7 mouse cellular contexts compared by ENCODE assay signal in the genomic region with DNA sequence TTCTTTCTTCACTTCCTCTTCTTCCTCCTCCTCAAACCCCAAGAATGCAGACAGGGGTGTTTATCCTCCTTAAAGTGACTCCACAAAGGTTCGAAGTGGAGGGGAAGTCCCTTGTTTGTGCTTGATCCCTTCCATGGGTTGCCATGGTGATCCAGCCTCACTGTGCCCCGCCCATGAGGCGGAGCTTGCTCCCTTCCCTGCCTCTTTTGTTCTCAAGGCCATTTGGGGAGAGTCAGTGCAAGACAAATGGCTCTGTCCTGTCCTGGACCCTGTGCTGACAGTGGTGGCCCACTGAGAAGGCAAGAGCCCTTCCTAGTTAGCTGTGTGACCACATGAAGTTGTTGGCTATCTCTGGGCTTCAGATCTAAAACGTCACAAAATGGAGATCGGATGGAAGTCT. TPM values are rescaled to one million over a fixed set of nuclear protein-coding genes. Genes with fewer than 3 reads are reported as not detected.
A peak's percentile ranks its signal among the peaks of the same experiment; 100 is the strongest.
DNase-seq lines count a peak whose midpoint lies in the region; ATAC-seq and TF ChIP-seq lines count a peak whose summit lies in the region.

No protein-coding gene starts in this region.

- H3K4me2 ChIP-seq in forebrain, embryonic 16.5 days (ENCODE audit: low read length), result peak overlapping the region; percentile 66
- peak overlapping the region; percentile 52 for H3K4me2 ChIP-seq in hindbrain, embryonic 16.5 days (ENCODE audit: low read length)
- H3K4me2 ChIP-seq in liver, embryonic 14.5 days (ENCODE audit: low read depth), result no peak overlapping the region

- peaks cover 59% of the 10 kb centered on the region for H3K4me1 ChIP-seq in forebrain, embryonic 16.5 days (replicated peaks; ENCODE audit: control insufficient read depth, insufficient read depth, low read length)
- H3K4me1 ChIP-seq in hindbrain, embryonic 16.5 days (ENCODE audit: control insufficient read depth, insufficient read depth, low read depth, low read length), result peaks cover 61% of the 10 kb centered on the region
- H3K4me1 ChIP-seq in liver, embryonic 14.5 days (replicated peaks; ENCODE audit: control insufficient read depth in 2 of 2, insufficient read depth in 2 of 2, low read length in 1 of 2), result peaks cover 18 to 51% of the 10 kb centered on the region in 2 experiments

- no peak for TF ChIP-seq CTCF in liver, embryonic 14.5 days (IDR thresholded peaks at IDR 0.05; ENCODE audit: low read depth)

- peak overlapping the region; percentile 76 for H3K27ac ChIP-seq in forebrain, embryonic 16.5 days (ENCODE audit: low read length)
- H3K27ac ChIP-seq in hindbrain, embryonic 16.5 days (ENCODE audit: low read depth, low read length), result peak overlapping the region; percentile 73
- H3K27ac ChIP-seq in liver, embryonic 14.5 days, result peak overlapping the region; percentile 34

- ATAC-seq in forebrain, embryonic 16.5 days, result peak; percentile 32
- ATAC-seq in hindbrain, embryonic 16.5 days, result peak; percentile 24; the same call in 1 of the 2 replicates
- ATAC-seq in liver, embryonic 14.5 days (ENCODE audit: insufficient read depth), result peak; percentile 14; the same call in 1 of the 2 replicates

- H3K9me3 ChIP-seq in forebrain, embryonic 16.5 days (ENCODE audit: control insufficient read depth, low read length), result no peaks in the 10 kb centered on the region
- H3K9me3 ChIP-seq in hindbrain, embryonic 16.5 days (ENCODE audit: control insufficient read depth, low read length), result no peaks in the 10 kb centered on the region
- no peaks in the 10 kb centered on the region for H3K9me3 ChIP-seq in liver, embryonic 14.5 days (ENCODE audit: control insufficient read depth, low read length)

- no peak overlapping the region; the same call in 1 of the 2 replicates for H3K4me3 ChIP-seq in forebrain, embryonic 16.5 days (replicated peaks; ENCODE audit: low read length)
- no peak overlapping the region for H3K4me3 ChIP-seq in hindbrain, embryonic 16.5 days (ENCODE audit: low read length)
- H3K4me3 ChIP-seq in liver, embryonic 14.5 days (ENCODE audit: insufficient read depth in 1 of 2, low read depth in 2 of 2, low read length in 2 of 2), result no peak overlapping the region

- H3K27me3 ChIP-seq in forebrain, embryonic 16.5 days (replicated peaks; ENCODE audit: control insufficient read depth, insufficient read depth, low read length), result no peaks in the 10 kb centered on the region
- no peaks in the 10 kb centered on the region for H3K27me3 ChIP-seq in hindbrain, embryonic 16.5 days (replicated peaks; ENCODE audit: control insufficient read depth, insufficient read depth, low read length)
- H3K27me3 ChIP-seq in liver, embryonic 14.5 days (ENCODE audit: control insufficient read depth, insufficient read depth, low read length), result no peaks in the 10 kb centered on the region

- H3K9ac ChIP-seq in forebrain, embryonic 16.5 days (replicated peaks; ENCODE audit: low read depth, low read length), result peak overlapping the region; percentile 7; the same call in 1 of the 2 replicates
- H3K9ac ChIP-seq in hindbrain, embryonic 16.5 days (ENCODE audit: low read depth, low read length), result no peak overlapping the region; the same call in 1 of the 2 replicates
- H3K9ac ChIP-seq in liver, embryonic 14.5 days (replicated peaks), result no peak overlapping the region

- WGBS in forebrain, embryonic 16.5 days, result 15% methylated on average over 5 of the region's 5 CpGs
- WGBS in hindbrain, embryonic 16.5 days, result 10% methylated on average over 5 of the region's 5 CpGs
- 16% methylated on average over 5 of the region's 5 CpGs for WGBS in liver, embryonic 14.5 days (ENCODE audit: insufficient replicate concordance)

- DNase-seq in ES-CJ7 (ENCODE audit: low read depth, low spot score), result peak; percentile 90
- peak; percentile 26 for DNase-seq in adipocyte (ENCODE audit: low spot score)
- DNase-seq in liver, embryonic 14.5 days (ENCODE audit: low read depth in 3 of 3, low spot score in 3 of 3), result peak; percentile 57 to 84 (median 64)
- DNase-seq in neural tube, embryonic 10.5 days (ENCODE audit: extremely low spot score, low spot score), result peak; percentile 81
- DNase-seq in layer of hippocampus, postnatal 25 days (ENCODE audit: extremely low spot score in 1 of 2, low spot score in 1 of 2), result no peak

- peaks cover 27% of the 10 kb centered on the region for H3K36me3 ChIP-seq in forebrain, embryonic 16.5 days (ENCODE audit: control insufficient read depth, insufficient read depth)
- H3K36me3 ChIP-seq in hindbrain, embryonic 16.5 days (ENCODE audit: control insufficient read depth, insufficient read depth, low read length), result peaks cover 24% of the 10 kb centered on the region
- peaks cover 30% of the 10 kb centered on the region for H3K36me3 ChIP-seq in liver, embryonic 14.5 days (replicated peaks; ENCODE audit: control insufficient read depth, insufficient read depth, low read depth)

- TF ChIP-seq EP300 in liver, embryonic 14.5 days (IDR thresholded peaks at IDR 0.05; ENCODE audit: low read depth), result no peak

RNA-seq across cellular contexts. Expression of a gene that starts 16.8 kb away (rescaled TPM):
- polyA plus RNA-seq in forebrain, embryonic 16.5 days (2015; fragmentation: Nextera tagmentation; extraction: Ambion mirVana), result 0.93 and 1.1 TPM in 2 replicates
- polyA plus RNA-seq in hindbrain, embryonic 16.5 days (2015; fragmentation: Nextera tagmentation; extraction: Ambion mirVana), result 1.2 and 1.3 TPM in 2 replicates
- polyA plus RNA-seq in liver, embryonic 14.5 days (2012; rRNA removed), result 8.3 and 9.6 TPM in 2 replicates
- 4.9 and 5.8 TPM in 2 replicates for polyA plus RNA-seq in liver, embryonic 14.5 days (2014; fragmentation: Nextera tagmentation; extraction: Ambion mirVana)
- total RNA-seq in layer of hippocampus, postnatal 25 days (2021), result under 1 TPM; 0.21 to 0.22 TPM

RNA-seq across cellular contexts. Expression of a gene that starts 26.1 kb away (rescaled TPM):
- 132 and 152 TPM in 2 replicates for polyA plus RNA-seq in forebrain, embryonic 16.5 days (2015; fragmentation: Nextera tagmentation; extraction: Ambion mirVana)
- 112 and 135 TPM in 2 replicates for polyA plus RNA-seq in hindbrain, embryonic 16.5 days (2015; fragmentation: Nextera tagmentation; extraction: Ambion mirVana)
- 46.8 and 55.8 TPM in 2 replicates for polyA plus RNA-seq in liver, embryonic 14.5 days (2012; rRNA removed)
- 41.1 and 59.5 TPM in 2 replicates for polyA plus RNA-seq in liver, embryonic 14.5 days (2014; fragmentation: Nextera tagmentation; extraction: Ambion mirVana)
- total RNA-seq in layer of hippocampus, postnatal 25 days (2021), result 100 to 1,000 TPM; 101 to 103 TPM

RNA-seq across cellular contexts. Expression of a gene that starts 54.2 kb away (rescaled TPM):
- 1.1 and 1.3 TPM in 2 replicates for polyA plus RNA-seq in forebrain, embryonic 16.5 days (2015; fragmentation: Nextera tagmentation; extraction: Ambion mirVana)
- 3.1 and 3.2 TPM in 2 replicates for polyA plus RNA-seq in hindbrain, embryonic 16.5 days (2015; fragmentation: Nextera tagmentation; extraction: Ambion mirVana)
- 0.19 and 0.21 TPM in 2 replicates for polyA plus RNA-seq in liver, embryonic 14.5 days (2012; rRNA removed)
- 0.15 and 0.33 TPM in 2 replicates for polyA plus RNA-seq in liver, embryonic 14.5 days (2014; fragmentation: Nextera tagmentation; extraction: Ambion mirVana)
- total RNA-seq in layer of hippocampus, postnatal 25 days (2021), result 1 to 10 TPM; 1.4 to 1.5 TPM

Comparison
In these comparisons a context has a peak if more than half of its experiments do, and no peak if none do; other contexts are left out.
1. DNase-seq: peak in ES-CJ7 (single experiment), adipocyte (single experiment), liver, embryonic 14.5 days (3 of 3) and neural tube, embryonic 10.5 days (single experiment); none in layer of hippocampus, postnatal 25 days (0 of 2).
2. Peak in every context shown above with its lines, with median percentiles within 50 percentile points of each other: ATAC-seq and H3K27ac ChIP-seq.